Mouse (Mus musculus) hindlimb bud, embryonic 11.5 days (tissue): ENCODE measurements around the gene Atraid.
A peak's percentile ranks its signal among the peaks of the same experiment; 100 is the strongest.

Source experiments
- DNase-seq: peaks from one replicate; pipeline ENCODE4 v3.0.0-alpha.2; 2012; ENCODE audit warnings: low read depth, low spot score; ENCODE audit errors: extremely low spot score

Gene Atraid

DNA sequence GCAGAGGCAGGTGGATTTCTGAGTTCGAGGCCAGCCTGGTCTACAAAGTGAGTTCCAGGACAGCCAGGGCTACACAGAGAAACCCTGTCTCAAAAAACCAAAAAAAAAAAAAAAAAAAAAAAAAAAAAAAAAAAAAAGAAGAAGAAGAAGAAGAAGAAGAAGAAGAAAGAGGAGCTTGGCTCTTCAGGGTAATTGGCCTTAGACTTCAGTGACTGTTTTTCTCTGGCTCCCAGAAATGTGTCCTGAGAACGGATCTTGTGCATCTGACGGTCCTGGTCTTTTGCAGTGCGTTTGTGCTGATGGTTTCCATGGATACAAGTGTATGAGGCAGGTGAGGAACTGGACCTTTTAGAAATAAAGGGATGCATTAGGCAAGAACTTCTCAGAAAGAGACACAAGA, 5.6 kb downstream of the Atraid start:
- DNase-seq: peak; percentile 10

DNA sequence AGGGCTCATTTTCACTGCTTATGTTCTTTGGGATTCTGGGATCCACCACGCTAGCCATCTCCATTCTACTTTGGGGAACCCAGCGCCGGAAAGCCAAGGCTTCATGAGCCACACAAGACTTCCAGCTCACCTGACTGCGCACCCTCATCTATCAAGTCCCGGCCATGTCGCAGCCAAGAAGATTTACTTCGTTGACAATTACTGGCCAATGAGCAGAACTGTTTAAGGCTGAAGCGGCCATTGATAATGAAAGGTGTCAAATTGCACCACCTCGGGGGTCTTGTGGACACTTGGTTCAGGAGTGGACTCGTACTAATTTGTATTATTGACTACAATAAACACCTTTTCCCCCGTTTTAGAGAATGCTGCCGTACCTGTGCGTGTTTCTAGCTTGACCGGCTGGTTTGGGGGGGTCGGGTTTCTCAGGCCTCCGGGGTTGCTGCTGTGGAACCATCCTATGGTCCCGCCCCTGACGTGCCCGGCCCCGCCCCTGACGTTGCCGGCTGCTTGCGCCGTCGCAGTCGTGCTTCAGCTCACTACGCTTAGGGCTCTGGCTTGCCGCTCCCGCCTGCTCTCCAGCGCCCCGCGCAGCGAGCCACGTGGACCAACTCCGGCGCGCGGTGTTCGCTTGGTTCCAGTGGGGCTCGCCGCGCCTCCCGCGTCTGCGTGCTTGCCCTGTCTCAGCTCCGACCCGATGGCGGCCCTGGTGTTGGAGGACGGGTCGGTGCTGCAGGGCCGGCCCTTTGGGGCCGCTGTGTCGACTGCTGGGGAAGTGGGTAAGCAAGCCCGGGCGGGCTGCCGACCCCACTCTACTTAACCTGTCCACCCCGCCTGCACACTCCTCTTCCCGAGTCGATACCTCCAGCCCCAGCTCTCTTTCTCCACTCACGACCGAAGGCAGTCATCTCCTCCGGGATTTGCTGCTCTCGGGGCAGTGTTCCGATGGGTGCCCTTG, 6.4 kb downstream of the Atraid start, which contains the start of gene Cad:
Cad (plus strand) TSS at position 520 of the 955 bp plus-strand sequence.
- DNase-seq: peak; percentile 67

DNA sequence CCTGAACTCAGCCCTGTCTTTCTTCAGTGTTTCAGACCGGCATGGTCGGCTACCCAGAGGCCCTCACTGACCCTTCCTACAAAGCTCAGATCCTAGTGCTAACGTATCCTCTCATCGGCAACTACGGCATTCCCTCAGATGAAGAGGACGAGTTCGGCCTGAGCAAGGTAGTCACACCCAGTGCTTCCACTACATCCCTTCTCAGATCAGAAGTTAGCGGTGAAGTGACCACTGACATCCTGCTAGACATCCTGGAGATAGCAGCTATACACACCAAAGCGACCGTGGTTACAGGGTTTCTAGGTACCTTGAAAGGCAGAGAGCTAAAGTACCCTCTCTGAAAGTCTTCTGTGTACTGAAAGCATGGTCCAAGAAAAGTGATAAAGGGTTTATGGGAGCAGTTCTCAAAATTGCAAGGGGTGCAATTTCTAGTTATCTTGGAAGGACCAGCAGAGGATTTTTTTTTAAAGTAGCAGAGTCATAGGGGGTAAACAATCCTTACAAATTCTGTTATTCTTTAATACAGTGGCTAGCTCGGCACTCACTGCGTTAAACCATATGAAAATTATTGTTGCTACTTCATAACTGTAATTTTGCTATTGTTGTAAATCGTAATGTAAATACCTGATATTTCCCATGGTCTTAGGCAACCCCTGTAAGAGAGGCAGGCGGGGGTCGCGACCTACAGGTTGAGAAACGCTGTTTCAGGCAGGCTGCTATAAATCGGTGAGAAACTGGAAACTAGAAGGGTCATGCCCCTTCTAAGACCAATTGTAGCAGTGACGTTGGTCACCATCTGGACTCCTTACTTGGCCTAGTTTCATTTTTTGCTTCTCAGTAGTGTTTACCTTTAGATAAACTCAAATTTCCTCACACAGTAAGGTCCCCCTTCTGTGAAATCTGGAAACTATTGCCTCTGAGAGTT, 7.4 kb downstream of the Atraid start:
- peak; percentile 16 for DNase-seq

DNA sequence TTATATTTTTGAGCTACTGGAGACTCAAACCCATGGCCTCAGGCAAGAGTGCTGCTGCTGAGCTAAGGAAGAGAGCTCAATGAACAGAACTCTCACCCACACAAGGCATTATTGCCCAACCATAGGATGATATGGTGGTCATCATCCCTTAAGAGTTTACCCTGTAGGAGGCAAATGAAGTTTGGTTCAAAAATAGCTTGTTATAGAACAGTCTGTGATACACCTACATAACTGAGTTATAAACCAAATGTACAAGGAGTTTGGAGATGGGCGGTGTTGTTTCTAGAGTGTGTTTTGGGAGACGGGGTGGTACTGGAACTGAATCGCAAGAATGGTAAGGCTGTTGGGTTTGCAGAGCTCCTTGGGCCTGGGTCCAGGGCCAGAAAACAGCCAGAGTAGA, 21.7 kb downstream of the Atraid start:
- DNase-seq: no peak

DNA sequence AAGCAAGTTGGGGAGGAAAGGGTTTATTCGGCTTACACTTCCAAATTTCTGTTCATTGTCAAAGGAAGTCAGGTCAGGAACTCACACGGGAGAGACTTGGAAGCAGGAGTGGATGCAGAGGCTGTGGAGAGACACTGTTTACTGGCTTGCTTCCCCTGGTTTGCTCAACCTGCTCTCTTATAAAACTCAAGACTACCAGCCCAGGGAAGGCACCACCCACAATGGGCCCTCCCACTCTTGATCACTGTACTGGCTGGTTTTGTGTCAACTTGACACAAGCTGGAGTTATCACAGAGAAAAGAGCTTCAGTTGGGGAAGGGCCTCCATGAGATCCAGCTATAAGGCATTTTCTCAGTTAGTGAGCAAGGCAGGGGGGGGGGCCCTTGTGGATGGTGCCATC, 22.9 kb downstream of the Atraid start:
- DNase-seq: no peak

DNA sequence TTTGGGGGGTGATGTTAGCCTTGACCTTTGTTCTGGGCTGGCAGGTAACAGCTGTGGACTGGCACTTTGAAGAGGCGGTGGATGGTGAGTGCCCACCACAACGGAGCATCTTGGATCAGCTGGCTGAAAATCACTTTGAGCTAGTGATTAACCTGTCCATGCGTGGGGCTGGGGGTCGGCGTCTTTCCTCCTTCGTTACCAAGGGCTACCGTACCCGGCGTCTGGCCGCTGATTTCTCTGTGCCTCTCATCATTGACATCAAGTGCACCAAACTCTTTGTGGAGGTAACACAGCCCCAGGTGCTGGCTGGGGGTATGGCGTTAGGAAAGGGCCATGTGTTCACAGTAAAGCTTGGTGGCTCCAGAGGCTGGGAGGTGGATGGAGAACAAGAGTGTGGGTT, 23.7 kb downstream of the Atraid start:
- no peak for DNase-seq

DNA sequence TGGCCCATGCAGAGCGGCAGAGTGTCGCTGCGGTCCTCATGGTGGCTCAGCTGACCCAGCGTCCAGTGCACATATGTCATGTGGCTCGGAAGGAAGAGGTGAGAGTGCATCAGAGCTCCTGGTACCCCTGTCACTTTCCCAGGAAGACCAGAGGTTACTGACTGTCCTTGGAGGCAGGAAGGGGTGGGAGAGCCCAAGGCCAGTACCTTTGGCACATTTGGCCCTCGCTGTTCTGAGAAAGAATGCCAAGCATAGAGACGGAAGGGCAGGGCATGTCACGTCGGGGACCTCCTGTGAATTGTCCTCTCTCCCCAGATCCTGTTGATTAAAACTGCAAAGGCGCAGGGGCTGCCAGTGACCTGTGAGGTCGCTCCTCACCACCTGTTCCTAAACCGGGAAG, 25.1 kb downstream of the Atraid start:
- DNase-seq: no peak

DNA sequence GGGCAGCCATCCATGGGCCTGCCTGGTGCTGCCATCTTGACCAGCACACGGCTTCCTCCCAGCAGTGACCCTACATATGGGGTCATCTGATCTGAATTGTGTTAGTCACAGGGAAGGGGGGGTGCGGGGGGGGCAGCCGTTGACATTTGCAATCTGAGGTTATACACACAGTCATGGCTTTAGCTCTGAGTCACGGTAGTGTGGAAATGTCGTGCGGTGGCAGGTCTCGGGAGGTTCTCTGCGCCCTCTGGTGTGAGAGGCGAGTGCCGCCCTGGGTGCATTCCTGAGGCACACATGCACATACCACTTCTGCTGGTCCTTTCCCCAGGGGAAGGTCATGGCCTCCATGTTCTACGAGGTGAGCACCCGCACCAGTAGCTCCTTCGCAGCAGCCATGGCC, 28.2 kb downstream of the Atraid start:
- DNase-seq: no peak

DNA sequence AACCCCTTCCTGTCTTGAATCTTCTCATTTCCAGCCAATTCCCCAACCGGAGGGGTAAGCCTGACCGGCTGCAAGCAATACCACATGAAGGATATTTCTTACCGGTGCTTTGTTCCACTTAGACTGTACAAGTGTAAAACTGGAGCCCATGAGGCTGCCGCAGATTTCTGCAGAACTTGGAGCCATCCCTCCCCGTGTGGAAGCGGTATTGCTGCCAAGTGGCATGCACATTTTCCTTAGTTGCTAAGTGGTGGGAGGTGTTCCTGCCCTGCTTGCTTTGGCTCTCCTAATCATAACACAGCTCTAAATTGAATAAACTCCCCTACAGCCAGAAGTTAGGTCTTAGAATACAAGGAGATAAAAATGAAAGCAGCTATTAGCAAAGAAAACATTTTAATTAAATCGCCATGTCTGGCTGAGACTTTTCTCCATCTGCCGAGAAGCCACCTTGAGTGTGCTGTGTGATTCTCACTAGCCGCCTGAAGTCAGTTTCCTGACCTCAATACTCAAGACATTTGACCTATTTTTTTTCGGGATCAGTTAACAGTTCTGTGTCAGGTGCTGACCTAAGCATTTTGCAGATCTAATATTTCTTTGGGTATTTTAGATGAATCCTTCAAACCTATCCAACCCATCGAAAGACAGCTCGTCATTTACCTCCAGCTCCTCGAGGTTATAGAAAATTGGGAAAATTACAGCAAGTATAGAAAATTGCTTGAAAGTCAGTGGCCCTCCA, 32.1 kb downstream of the Atraid start:
- DNase-seq: no peak

DNA sequence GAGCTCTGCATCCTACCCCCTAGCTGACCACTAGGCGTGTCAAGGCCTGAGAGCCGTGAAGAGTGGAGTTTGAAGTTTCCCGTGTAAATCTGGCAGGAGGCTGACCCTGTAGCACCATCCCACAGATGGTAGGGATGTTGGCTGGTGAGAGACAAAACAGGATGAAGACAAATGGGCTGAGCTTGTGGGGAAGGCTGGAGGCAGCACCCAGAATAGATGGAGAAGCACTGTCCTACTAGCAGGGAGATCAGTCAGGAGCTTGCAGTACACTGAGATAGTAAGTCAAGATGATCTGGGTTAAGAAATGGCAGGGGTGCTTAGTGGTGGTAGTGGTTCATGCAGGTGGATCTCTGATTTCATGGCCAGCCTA, 32.7 kb downstream of the Atraid start:
- no peak for DNase-seq

DNA sequence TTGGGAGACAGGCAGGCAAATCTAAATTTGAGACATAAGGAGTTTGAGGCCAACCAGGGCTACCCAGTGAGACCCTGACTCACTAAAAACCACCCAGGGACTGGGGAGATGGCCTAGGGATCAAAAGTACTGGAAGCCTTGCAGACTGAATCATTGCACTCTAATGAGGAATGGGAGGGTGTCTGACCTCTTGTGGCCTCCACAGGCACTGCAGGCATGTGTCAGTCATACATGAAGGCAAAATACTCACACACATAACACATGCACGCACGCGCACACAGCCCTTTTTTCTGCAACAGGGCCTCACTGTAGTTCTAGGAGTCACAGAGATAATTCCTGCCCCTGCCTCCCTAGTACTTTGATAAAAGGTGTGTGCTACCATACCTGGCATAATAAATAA, 33.3 kb downstream of the Atraid start:
- no peak for DNase-seq

DNA sequence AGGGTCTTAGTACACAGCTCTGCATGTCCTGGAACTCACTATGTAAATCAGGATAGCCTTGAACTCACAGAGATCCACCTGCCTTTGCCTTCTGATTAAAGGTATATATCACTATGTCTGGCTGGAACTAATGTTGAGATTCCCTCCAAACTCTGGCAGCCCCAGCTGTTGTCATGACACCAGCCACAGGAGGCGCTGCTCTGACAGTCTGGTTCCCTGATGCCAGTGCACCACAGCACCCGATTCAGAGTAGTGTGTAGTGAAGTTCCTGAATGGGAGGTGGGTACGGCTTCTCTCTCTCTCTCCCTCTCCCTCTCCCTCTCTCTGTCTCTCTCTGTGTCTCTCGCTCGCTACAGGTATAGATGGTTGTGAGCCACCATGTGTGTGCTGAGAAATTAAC, 34.2 kb downstream of the Atraid start:
- DNase-seq: no peak

DNA sequence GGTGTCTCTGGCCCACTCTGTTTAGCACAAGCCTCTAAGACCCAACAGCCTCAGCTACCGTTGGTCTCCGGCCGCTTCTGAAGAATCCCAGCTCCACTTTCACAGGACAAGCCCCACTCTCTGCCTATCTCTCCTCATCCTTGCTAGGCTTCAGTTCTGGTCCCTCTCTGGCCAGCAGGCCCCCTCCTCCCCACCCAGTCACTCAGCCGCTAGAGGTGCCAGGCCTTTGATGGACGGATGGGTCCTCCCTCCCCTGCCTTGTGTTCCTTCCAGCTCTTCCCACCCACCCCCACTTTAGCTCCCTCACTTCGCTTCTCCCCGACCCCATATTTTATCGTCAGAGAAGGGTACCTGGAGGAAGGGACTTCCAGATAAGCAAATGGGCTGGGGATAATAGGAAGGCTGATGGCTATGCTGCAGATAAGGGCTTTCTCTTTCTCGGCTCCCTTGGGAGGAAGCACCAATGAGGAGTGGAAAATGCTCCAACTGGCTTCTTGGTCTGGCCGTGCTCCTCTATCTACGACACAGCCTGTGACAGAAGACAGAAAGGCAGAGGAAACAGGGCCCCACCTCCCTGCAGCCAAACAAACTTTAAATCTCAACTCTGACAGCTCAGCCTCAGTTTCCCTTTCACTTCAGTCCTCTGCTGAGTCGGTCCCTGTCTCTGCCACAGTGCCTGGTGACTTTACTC, 35.0 kb downstream of the Atraid start:
- no peak for DNase-seq

DNA sequence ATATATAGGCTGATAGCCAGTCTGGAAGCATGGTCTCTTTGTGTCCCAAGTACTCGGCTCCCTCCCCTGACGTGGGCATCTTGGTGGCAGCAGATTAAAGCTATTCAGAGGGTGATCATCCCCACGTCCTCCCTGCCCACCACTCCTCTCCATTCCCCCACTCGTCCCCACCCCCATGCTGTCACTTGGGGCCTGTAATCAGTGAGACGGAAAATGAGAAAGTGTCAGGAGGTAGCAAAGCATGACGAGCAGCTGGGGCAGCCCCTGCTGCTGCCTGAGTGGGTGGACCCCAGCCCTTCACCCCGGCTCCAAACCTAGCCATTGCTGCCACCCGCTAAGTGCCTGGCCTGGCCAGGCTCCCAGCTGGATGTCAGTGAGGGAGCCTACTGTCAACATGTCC, 35.8 kb downstream of the Atraid start:
- no peak for DNase-seq

DNA sequence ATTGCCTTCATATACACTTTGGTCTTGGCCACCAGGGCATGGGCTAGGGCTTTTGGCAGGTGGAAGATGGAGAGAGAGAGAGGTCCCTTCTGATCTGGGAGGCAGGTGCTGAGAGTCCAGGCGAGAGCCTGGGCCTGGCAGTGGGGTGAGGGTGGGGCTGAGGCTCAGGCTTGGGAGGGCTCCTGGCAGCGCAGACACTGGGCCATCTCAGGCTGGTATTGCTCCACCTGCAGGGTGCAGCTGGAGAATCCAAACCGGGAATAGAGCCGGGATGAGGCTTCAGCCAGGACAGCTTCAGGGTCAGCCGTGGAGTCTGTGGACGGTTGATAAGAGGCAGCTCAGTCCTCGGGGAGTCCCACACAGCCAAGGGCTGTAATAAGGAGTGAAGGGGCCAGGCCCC, 38.5 kb downstream of the Atraid start:
- DNase-seq: no peak

DNA sequence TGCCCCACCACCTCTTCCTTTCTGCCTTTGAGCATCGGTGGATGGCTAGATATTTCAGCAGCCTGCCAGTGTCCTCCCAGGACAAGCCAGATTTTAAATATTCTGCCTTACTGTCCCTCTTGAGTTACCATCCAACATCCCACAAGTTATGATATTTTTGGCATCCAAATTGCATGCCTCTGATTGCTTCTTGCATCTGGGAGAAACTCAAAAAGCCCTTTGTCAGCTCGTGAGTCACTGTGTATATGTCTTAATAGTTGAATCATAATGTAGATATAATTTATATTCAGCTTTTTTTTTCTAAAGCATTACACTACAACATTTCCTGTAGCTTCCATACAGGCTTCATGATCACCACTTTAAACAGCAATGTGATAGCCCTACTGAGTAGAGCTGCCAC, 39.0 kb downstream of the Atraid start:
- DNase-seq: no peak

DNA sequence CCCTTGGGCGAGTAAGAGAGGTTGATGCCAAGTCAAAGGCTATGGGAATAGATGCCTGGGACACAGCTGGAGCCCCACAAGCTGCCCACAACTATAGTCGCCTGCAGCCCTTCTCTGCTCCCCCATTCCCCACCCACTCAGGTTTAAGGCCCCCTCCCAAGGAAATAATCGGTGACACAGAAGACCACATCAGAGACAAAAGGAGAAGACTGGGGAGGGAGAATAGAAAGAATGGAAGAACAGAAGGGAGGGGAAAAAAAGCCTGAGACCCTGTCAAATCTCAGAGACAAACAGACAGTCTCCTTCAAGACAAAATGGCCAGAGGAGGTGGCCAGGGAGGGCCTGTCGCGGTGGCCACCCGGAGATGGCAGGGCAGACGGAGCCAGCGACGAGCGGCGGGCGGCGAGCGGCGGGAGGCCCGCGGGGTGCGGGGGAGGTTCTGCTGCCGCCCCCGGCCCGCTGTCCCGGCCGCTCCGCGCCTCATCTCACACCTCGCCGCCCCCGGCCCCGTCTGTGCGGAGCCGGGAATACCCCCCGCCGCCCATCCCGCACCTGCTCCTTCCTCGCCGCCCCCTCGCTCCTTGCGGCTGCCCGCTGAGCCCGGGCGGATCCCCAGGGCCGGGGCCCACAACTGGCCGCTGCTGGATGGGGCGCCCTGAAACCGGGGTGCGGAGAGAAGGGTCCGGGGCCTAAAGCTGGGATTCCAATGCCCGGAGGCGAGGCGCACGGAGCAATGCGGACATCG, 44.3 kb downstream of the Atraid start:
- DNase-seq: no peak

DNA sequence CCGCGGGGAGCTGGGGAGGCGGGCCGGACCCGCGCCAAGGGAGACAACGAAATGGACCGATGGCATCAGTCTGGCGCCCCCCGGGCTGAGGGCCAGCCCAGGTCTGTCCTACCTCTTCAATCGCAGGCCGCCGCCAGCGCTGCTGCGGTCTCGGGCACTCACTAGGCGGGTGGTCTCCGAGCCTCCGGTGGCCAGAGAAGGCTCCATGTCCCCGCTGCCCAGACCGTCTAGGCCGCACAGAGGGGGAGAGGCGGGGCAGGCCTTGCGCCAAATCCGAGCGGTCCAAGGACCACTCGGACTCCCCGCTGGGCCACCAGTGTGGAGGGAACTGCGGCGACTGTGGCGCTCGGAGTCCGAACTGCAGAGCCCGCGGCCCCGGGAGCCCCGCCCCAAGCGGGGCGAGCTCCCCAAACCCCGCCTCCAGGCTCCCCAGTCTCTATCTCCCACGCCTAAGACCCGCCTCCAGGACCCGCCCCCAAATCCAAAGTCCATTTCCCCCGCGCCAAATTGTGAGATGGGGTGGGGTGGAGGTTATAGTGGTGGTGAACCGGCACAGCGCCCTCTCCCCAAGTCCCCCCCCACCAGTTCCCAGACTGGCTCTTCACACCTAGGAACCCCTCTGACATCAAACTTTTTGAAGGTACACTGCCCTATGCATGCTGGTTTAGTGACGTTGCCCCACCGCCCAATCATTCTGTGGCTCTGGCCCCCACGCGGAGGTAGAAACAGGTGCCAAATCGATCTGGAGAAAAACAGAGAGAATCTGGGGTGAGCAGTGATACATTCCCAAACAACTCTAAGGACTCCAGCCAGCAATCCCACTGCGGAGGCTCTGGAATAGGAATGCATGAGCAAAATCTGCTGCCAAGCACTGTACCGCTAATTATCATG, 45.3 kb downstream of the Atraid start:
- no peak for DNase-seq
